Mouse (Mus musculus) liver, embryonic 16.5 days (tissue): Measurements from ENCODE around the gene Lmx1b. TPM values are rescaled to one million over a fixed set of nuclear protein-coding genes. Genes with fewer than 3 reads are reported as not detected.

ENCODE experiments used
- ATAC-seq: fragments of 200-750 bp; cut with Nextera tagmentation; 2 replicates; pipeline ENCODE4 v1.8.0; 2017; ENCODE audit warnings: low read depth, mild to moderate bottlenecking, moderate number of reproducible peaks, moderate library complexity
- H3K27ac ChIP-seq: fragments of 300-500 bp; sonication (generic); 2 replicates; pipeline ENCODE4 v1.5.1; 2014; ENCODE audit warnings: mild to moderate bottlenecking, low read length
- H3K27me3 ChIP-seq: fragments of 300-500 bp; sonication (generic); 2 replicates; pipeline ENCODE4 v1.6.1; 2014; ENCODE audit warnings: low read depth, low read length, mixed read lengths; ENCODE audit not compliant: control insufficient read depth, insufficient read depth
- H3K36me3 ChIP-seq: fragments of 300-500 bp; sonication (generic); 2 replicates; pipeline ENCODE4 v1.6.1; 2014; ENCODE audit warnings: mild to moderate bottlenecking; ENCODE audit not compliant: control insufficient read depth, insufficient read depth
- H3K4me1 ChIP-seq: fragments of 300-500 bp; sonication (generic); 2 replicates; pipeline ENCODE4 v1.6.1; 2014; ENCODE audit warnings: low read depth, low read length, mixed read lengths; ENCODE audit not compliant: control insufficient read depth
- H3K4me2 ChIP-seq: fragments of 300-500 bp; sonication (generic); 2 replicates; pipeline ENCODE4 v1.6.1; 2014; ENCODE audit warnings: low read depth, low read length, mixed read lengths
- H3K4me3 ChIP-seq: fragments of 300-500 bp; sonication (generic); 2 replicates; pipeline ENCODE4 v1.5.1; 2014; ENCODE audit warnings: low read depth, mild to moderate bottlenecking, low read length
- H3K9ac ChIP-seq: fragments of 300-500 bp; sonication (generic); 2 replicates; pipeline ENCODE4 v1.6.1; 2014; ENCODE audit warnings: low read depth, low read length
- H3K9me3 ChIP-seq: fragments of 300-500 bp; sonication (generic); replicated peaks from 2 replicates; pipeline ENCODE4 v1.6.1; 2016; ENCODE audit warnings: low read length; ENCODE audit not compliant: control insufficient read depth
- WGBS: fragments of 180-500 bp; shearing (Covaris S2); extraction: QIAGEN DNeasy Blood & Tissue Kit; methylation state at CpG from one replicate; pipeline ENCODE4 v1.1.7; 2014; ENCODE audit not compliant: insufficient replicate concordance; 5-methylcytosine and 5-hydroxymethylcytosine counted together
- polyA plus RNA-seq: library from polyadenylated mRNA; unstranded; fragments of >200 nt; fragmentation: Nextera tagmentation; extraction: Ambion mirVana; gene quantifications from 2 replicates; pipeline ENCODE4 v1.2.1, GENCODE M21; 2015

The Lmx1b gene
- polyA plus RNA-seq, 1 experiment from 2014 or later, result not detected

- H3K4me1 ChIP-seq, result no peaks in the 10 kb centered on the region; the same call in 1 of the 2 replicates
- no peak overlapping the region for H3K27ac ChIP-seq
- no peaks in the 10 kb centered on the region for H3K36me3 ChIP-seq
- WGBS, result 3% methylated on average over 6 of the region's 6 CpGs
- no peaks in the 10 kb centered on the region for H3K9me3 ChIP-seq
- H3K27me3 ChIP-seq, result peaks cover 54% of the 10 kb centered on the region
- no peak overlapping the region for H3K9ac ChIP-seq
- no peak overlapping the region for H3K4me2 ChIP-seq
- no peak for ATAC-seq
- H3K4me3 ChIP-seq, result no peak overlapping the region
Measured at GRCm38 (mm10) chr2:33581449-33581777, 58.9 kb downstream of the Lmx1b start.

DNA sequence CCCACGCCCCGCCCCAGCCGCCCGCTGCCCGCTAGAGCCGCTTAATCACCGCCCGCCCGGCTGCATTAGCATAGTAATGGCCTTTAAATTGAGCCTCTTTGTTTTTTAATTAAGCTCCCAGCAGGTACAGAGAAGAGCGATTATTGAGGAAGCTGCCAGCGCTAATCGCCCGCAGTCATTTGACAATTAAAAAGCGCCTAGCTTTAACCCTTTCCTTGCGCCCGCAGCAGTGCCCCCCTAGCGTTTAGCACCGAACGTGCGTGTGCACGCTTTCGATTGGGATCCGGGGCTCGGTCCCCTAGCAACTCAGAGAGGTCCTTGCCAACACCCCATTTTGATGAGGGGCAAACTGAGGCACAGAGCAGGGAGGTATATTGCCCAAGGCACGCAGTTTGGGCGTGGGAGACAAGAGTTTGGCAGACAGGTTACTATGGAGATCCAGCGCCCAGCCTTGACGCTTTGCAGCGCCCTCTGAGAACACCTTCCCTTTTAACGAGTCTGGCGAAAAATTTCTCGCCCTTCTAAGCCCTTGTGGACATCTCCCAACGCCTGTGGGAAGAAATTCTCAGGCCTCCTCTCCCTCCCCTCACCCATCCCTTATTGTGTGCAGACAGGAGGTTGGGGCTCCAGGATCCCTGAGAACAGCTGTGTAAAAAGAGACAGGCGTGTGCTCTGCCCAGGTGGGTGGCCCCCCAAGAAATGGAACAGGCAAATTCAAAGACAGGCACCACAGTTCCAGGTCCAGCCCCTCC lies 59.4 kb downstream of the Lmx1b start:
- no peak for ATAC-seq
- peak overlapping the region; percentile 38 for H3K4me2 ChIP-seq
- no peaks in the 10 kb centered on the region for H3K36me3 ChIP-seq
- peaks cover 52% of the 10 kb centered on the region for H3K27me3 ChIP-seq
- H3K4me1 ChIP-seq, result no peaks in the 10 kb centered on the region; the same call in 1 of the 2 replicates
- H3K9ac ChIP-seq, result no peak overlapping the region
- no peak overlapping the region for H3K27ac ChIP-seq
- H3K4me3 ChIP-seq, result 0 out of 2 replicates have a peak overlapping the region, but pooled peaks have one; percentile 10
- no peaks in the 10 kb centered on the region for H3K9me3 ChIP-seq
- 2% methylated on average over 34 of the region's 34 CpGs for WGBS

DNA sequence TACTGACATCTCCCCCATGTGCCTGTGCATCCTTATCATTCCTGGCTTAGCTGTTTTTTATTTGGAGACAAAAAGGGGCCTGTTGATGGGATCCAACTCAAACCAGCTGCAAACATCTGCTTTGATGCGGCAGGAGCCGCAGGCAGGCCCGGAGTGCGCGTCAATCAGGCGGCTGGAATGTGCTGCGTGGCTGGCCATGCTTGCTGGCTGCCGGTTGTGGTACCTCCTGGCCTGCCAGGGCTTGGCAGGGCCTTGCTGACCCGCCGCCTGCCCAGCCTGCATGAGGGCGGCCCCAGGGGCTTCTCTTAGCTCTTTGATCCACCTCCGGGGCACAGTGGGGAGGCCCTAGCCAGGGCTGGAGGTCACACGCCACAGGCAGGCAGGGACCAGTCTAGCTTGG lies 64.9 kb downstream of the Lmx1b start:
- Histone ChIP-seq H3K9ac (no peak overlapping the region), H3K27me3 (peaks cover 10% of the 10 kb centered on the region), H3K4me2 (no peak overlapping the region), H3K27ac (no peak overlapping the region), H3K36me3 (no peaks in the 10 kb centered on the region), H3K4me1 (no peaks in the 10 kb centered on the region), H3K4me3 (no peak overlapping the region), H3K9me3 (no peaks in the 10 kb centered on the region)
- WGBS, result 31% methylated on average over 13 of the region's 13 CpGs
- ATAC-seq, result no peak

- peaks cover 2% of the 10 kb centered on the region for H3K27me3 ChIP-seq
- no peaks in the 10 kb centered on the region for H3K9me3 ChIP-seq
- no peak overlapping the region for H3K9ac ChIP-seq
- no peaks in the 10 kb centered on the region for H3K36me3 ChIP-seq
- H3K4me2 ChIP-seq, result no peak overlapping the region
- no peak overlapping the region for H3K4me3 ChIP-seq
- no peaks in the 10 kb centered on the region for H3K4me1 ChIP-seq
- ATAC-seq, result no peak
- H3K27ac ChIP-seq, result no peak overlapping the region
- 67% methylated on average over 7 of the region's 7 CpGs for WGBS
Measured at GRCm38 (mm10) chr2:33573075-33573474, 67.2 kb downstream of the Lmx1b start.

GRCm38 (mm10) chr2:33571219-33571824 lies 69.0 kb downstream of the Lmx1b start:
- Histone ChIP-seq H3K27me3 (peaks cover 2% of the 10 kb centered on the region), H3K9ac (no peak overlapping the region), H3K4me3 (no peak overlapping the region), H3K36me3 (no peaks in the 10 kb centered on the region), H3K4me2 (no peak overlapping the region), H3K27ac (no peak overlapping the region), H3K9me3 (no peaks in the 10 kb centered on the region), H3K4me1 (no peaks in the 10 kb centered on the region)
- no peak for ATAC-seq
- WGBS, result 50% methylated on average over 16 of the region's 16 CpGs

- H3K27ac ChIP-seq, result no peak overlapping the region
- no peaks in the 10 kb centered on the region for H3K4me1 ChIP-seq
- no peaks in the 10 kb centered on the region for H3K9me3 ChIP-seq
- ATAC-seq, result no peak
- H3K27me3 ChIP-seq, result peaks cover 2% of the 10 kb centered on the region
- no peaks in the 10 kb centered on the region for H3K36me3 ChIP-seq
- H3K4me3 ChIP-seq, result no peak overlapping the region
- H3K9ac ChIP-seq, result no peak overlapping the region
- WGBS, result 51% methylated on average over 10 of the region's 10 CpGs
- H3K4me2 ChIP-seq, result no peak overlapping the region
Measured at GRCm38 (mm10) chr2:33569698-33570097, 70.6 kb downstream of the Lmx1b start.

- H3K27me3 ChIP-seq, result peaks cover 2% of the 10 kb centered on the region
- no peak overlapping the region for H3K9ac ChIP-seq
- no peak overlapping the region for H3K4me3 ChIP-seq
- no peak overlapping the region for H3K4me2 ChIP-seq
- no peaks in the 10 kb centered on the region for H3K9me3 ChIP-seq
- H3K4me1 ChIP-seq, result no peaks in the 10 kb centered on the region
- H3K36me3 ChIP-seq, result no peaks in the 10 kb centered on the region
- no peak for ATAC-seq
- H3K27ac ChIP-seq, result no peak overlapping the region
- 12% methylated on average over 9 of the region's 9 CpGs for WGBS
Measured at GRCm38 (mm10) chr2:33569240-33569639, 71.1 kb downstream of the Lmx1b start.

DNA sequence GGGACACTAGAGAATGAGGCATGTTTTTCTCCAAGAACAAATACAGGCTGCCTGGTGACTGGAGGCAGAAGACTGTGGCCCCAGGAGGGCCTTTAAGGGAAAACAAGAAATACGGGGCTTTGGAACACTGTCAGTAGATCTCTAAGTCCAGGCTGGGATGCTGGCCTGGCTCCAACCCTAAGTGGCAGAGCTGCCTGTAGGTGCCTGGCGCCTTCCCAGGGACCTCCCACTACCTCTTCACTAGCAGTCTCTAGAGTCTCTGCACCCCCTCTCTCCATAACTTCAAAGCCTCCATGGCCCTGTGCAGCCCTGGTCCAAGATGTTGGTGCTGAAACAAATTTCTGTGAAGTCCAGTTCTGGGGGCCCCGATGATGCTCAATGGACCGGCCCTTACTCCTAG lies 74.4 kb downstream of the Lmx1b start:
- H3K27me3 ChIP-seq, result peaks cover 2% of the 10 kb centered on the region
- no peaks in the 10 kb centered on the region for H3K36me3 ChIP-seq
- 53% methylated on average over 4 of the region's 4 CpGs for WGBS
- no peak overlapping the region for H3K27ac ChIP-seq
- H3K4me1 ChIP-seq, result no peaks in the 10 kb centered on the region
- no peak overlapping the region for H3K9ac ChIP-seq
- no peak overlapping the region for H3K4me2 ChIP-seq
- H3K4me3 ChIP-seq, result no peak overlapping the region
- ATAC-seq, result no peak
- H3K9me3 ChIP-seq, result no peaks in the 10 kb centered on the region

GRCm38 (mm10) chr2:33564748-33565147 lies 75.6 kb downstream of the Lmx1b start:
- no peak overlapping the region for H3K4me3 ChIP-seq
- H3K9me3 ChIP-seq, result no peaks in the 10 kb centered on the region
- peaks cover 2% of the 10 kb centered on the region for H3K27me3 ChIP-seq
- H3K27ac ChIP-seq, result no peak overlapping the region
- 76% methylated on average over 9 of the region's 9 CpGs for WGBS
- ATAC-seq, result no peak
- no peaks in the 10 kb centered on the region for H3K4me1 ChIP-seq
- H3K4me2 ChIP-seq, result no peak overlapping the region
- H3K9ac ChIP-seq, result no peak overlapping the region
- no peaks in the 10 kb centered on the region for H3K36me3 ChIP-seq
